Mouse (Mus musculus): ENCODE measurements around the gene Ell.

DNA sequence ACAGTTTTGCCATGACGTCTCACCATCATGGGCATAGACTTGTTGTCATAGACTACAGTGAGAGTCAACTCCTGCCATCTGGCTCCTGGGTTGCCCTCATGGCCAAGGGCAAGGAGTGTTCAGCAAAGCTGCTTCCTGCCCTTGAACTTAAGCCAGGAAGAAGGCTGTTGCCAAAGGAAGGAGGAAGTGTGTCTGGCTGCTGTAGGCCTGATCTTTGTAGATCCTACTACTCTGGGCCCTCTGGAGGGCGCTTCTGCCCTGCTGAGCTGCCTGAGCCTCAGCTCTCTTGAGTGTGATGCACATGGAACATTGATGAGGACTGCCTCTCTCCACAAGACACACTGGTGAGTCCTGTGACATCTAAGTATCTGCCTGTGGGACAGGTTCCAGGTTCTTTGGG is 20.8 kb downstream of the Ell start:
- TF ChIP-seq REST (IDR thresholded peaks at IDR 0.05; ENCODE audit: insufficient read depth, insufficient read length) (no peak), POLR2A (IDR thresholded peaks at IDR 0.05; ENCODE audit: insufficient read length, low read depth) (no peak), MAX (IDR thresholded peaks at IDR 0.05; ENCODE audit: low read depth) (no peak), E2F4 (IDR thresholded peaks at IDR 0.05; ENCODE audit: insufficient read depth) (no peak), USF1 (IDR thresholded peaks at IDR 0.05; ENCODE audit: low read depth) (no peak)
